16 mouse cellular contexts compared by ENCODE assay signal in the genomic region with DNA sequence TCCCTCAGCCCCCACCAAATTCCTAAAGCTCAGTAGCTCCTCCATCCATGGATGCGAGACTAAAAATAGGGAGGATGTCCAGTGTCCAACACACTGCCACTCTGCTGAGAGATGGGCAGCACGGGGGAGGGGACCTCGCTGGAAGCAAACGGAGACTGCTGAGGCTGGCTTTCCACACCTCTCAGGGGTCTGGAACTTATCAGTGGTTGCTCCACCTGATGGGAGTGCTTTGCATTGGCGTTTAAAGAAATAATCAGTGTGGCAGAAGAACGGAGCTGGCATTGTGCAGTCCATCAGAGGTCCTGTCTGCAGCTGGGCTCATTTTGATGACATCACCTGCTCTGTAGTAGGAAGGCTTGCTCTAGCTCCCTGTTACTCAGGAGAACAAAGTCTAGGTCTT.
"Had no signal": no experiment of that assay in that cellular context is flagged by ENCODE, and none has a peak within 500 bp of the region (broad histone marks: within the 10 kb centered on the region; RNA-seq: fewer than 3 reads in every experiment).

No protein-coding gene starts in this region.

- ATAC-seq: liver, postnatal 0 days; midbrain, embryonic 15.5 days had no signal

- H3K27ac ChIP-seq: kidney, postnatal 0 days; layer of hippocampus, adult 2 months; limb, embryonic 12.5 days; liver, embryonic 13.5 days; macrophage; midbrain, embryonic 15.5 days; stomach, postnatal 0 days had no signal

- H3K4me3 ChIP-seq: layer of hippocampus, adult 2 months; limb, embryonic 12.5 days; liver, embryonic 13.5 days; lung, embryonic 15.5 days; megakaryocyte, embryonic 14.5 days; midbrain, embryonic 15.5 days had no signal

- H3K9ac ChIP-seq: limb, embryonic 12.5 days; liver, embryonic 13.5 days; liver, postnatal 0 days; lung, embryonic 15.5 days; midbrain, embryonic 15.5 days had no signal

- H3K27me3 ChIP-seq: limb, embryonic 12.5 days; liver, embryonic 13.5 days; lung, embryonic 15.5 days; megakaryocyte, embryonic 14.5 days; midbrain, embryonic 15.5 days had no signal

- H3K4me1 ChIP-seq: limb, embryonic 12.5 days; liver, embryonic 13.5 days; megakaryocyte, embryonic 14.5 days; midbrain, embryonic 15.5 days had no signal

- DNase-seq: kidney, postnatal 36 days; liver; liver, embryonic 13.5 days; liver, postnatal 0 days; lung, postnatal 14 days; thymus, adult 2 months; thymus, postnatal 25 days had no signal

- H3K4me2 ChIP-seq: limb, embryonic 12.5 days; liver, embryonic 13.5 days; lung, embryonic 15.5 days; midbrain, embryonic 11.5 days; midbrain, embryonic 15.5 days had no signal

- H3K36me3 ChIP-seq: limb, embryonic 12.5 days; liver, embryonic 13.5 days; lung, embryonic 15.5 days; midbrain, embryonic 15.5 days had no signal

- H3K9me3 ChIP-seq: limb, embryonic 12.5 days; liver, embryonic 13.5 days; lung, embryonic 15.5 days; midbrain, embryonic 15.5 days had no signal
